Mouse (Mus musculus) limb, embryonic 11.5 days (tissue): ENCODE measurements at regions not wholly inside any gene's neighbourhood (a gene's known extent, or its start where the extent isn't known, plus 50 kb on each side); places are given as distances from the start of the nearest gene placed in this dataset.
A peak's percentile ranks its signal among the peaks of the same experiment; 100 is the strongest.

Source experiments
- ATAC-seq: fragments of 200-750 bp; cut with Nextera tagmentation; 2 replicates; pipeline ENCODE4 v1.8.0; 2017; ENCODE audit warnings: low read depth; ENCODE audit not compliant: insufficient number of reproducible peaks, low FRiP score, low TSS enrichment
- DNase-seq: peaks from one replicate; pipeline ENCODE4 v3.0.0-alpha.2; 2015; ENCODE audit warnings: low spot score
- H3K27ac ChIP-seq: fragments of 300-500 bp; sonication (generic); replicated peaks from 2 replicates; pipeline ENCODE4 v1.5.1; 2014; ENCODE audit warnings: low read depth, mild to moderate bottlenecking, low read length
- H3K27me3 ChIP-seq: fragments of 300-500 bp; sonication (generic); 2 replicates; pipeline ENCODE4 v1.6.1; 2014; ENCODE audit warnings: mild to moderate bottlenecking, low read length, mixed read lengths; ENCODE audit not compliant: control insufficient read depth, insufficient read depth
- H3K36me3 ChIP-seq: fragments of 300-500 bp; sonication (generic); 2 replicates; pipeline ENCODE4 v1.6.1; 2014; ENCODE audit warnings: mild to moderate bottlenecking, low read length, moderate library complexity, mixed read lengths; ENCODE audit not compliant: control insufficient read depth, insufficient read depth
- H3K4me1 ChIP-seq: fragments of 300-500 bp; sonication (generic); 2 replicates; pipeline ENCODE4 v1.6.1; 2014; ENCODE audit warnings: low read length, mixed read lengths; ENCODE audit not compliant: control insufficient read depth, insufficient read depth
- H3K4me2 ChIP-seq: fragments of 300-500 bp; sonication (generic); 2 replicates; pipeline ENCODE4 v1.6.1; 2014; ENCODE audit warnings: low read depth, mild to moderate bottlenecking, moderate library complexity; ENCODE audit not compliant: severe bottlenecking
- H3K4me3 ChIP-seq: fragments of 300-500 bp; sonication (generic); 2 replicates; pipeline ENCODE4 v1.5.1; 2014; ENCODE audit warnings: low read depth, low read length
- H3K9ac ChIP-seq: fragments of 300-500 bp; sonication (generic); 2 replicates; pipeline ENCODE4 v1.6.1; 2014; ENCODE audit warnings: mild to moderate bottlenecking, low read length
- H3K9me3 ChIP-seq: fragments of 300-500 bp; sonication (generic); 2 replicates; pipeline ENCODE4 v1.6.1; 2016; ENCODE audit warnings: low read length; ENCODE audit not compliant: control insufficient read depth
- WGBS: fragments of 180-500 bp; shearing (Covaris S2); extraction: QIAGEN DNeasy Blood & Tissue Kit; methylation state at CpG from one replicate; pipeline ENCODE4 v1.1.7; 2014; 5-methylcytosine and 5-hydroxymethylcytosine counted together

- Histone ChIP-seq H3K36me3 (no peaks in the 10 kb centered on the region), H3K4me1 (peaks cover 4% of the 10 kb centered on the region), H3K9me3 (no peaks in the 10 kb centered on the region), H3K9ac (no peak overlapping the region), H3K27ac (no peak overlapping the region), H3K4me2 (no peak overlapping the region), H3K4me3 (no peak overlapping the region), H3K27me3 (0 out of 2 replicates have a peak, but pooled peaks cover 5% of the 10 kb centered on the region)
- ATAC-seq (no peak), DNase-seq (no peak)
- WGBS: 89% methylated on average over 16 of the region's 16 CpGs
Observed at GRCm38 (mm10) chr5:33521951-33522742, 88.4 kb upstream of the Nkx1-1 start.

- no peak for DNase-seq
- Histone ChIP-seq H3K36me3 (no peaks in the 10 kb centered on the region), H3K27ac (no peak overlapping the region), H3K9me3 (no peaks in the 10 kb centered on the region), H3K4me1 (peaks cover 4% of the 10 kb centered on the region), H3K9ac (no peak overlapping the region), H3K4me2 (no peak overlapping the region), H3K4me3 (no peak overlapping the region), H3K27me3 (no peaks in the 10 kb centered on the region)
- ATAC-seq: no peak
- WGBS: 62% methylated on average over 10 of the region's 10 CpGs
Observed at GRCm38 (mm10) chr5:33520856-33521255, 87.1 kb upstream of the Nkx1-1 start.

- WGBS: 80% methylated on average over 3 of the region's 3 CpGs
- Histone ChIP-seq H3K4me2 (no peak overlapping the region), H3K4me3 (no peak overlapping the region), H3K27ac (no peak overlapping the region), H3K4me1 (peaks cover 4% of the 10 kb centered on the region), H3K9me3 (no peaks in the 10 kb centered on the region), H3K36me3 (no peaks in the 10 kb centered on the region), H3K9ac (no peak overlapping the region), H3K27me3 (no peaks in the 10 kb centered on the region)
- no peak for ATAC-seq
- DNase-seq: no peak
Observed at GRCm38 (mm10) chr5:33519394-33519793, 85.6 kb upstream of the Nkx1-1 start.

- no peak for ATAC-seq
Observed at GRCm38 (mm10) chr5:33518860-33519259, 85.1 kb upstream of the Nkx1-1 start.

GRCm38 (mm10) chr5:33517625-33518024, 83.8 kb upstream of the Nkx1-1 start:
- Histone ChIP-seq H3K9me3 (no peaks in the 10 kb centered on the region), H3K4me3 (no peak overlapping the region), H3K27me3 (peaks cover 2% of the 10 kb centered on the region; the same call in 1 of the 2 replicates), H3K4me2 (no peak overlapping the region), H3K9ac (no peak overlapping the region), H3K36me3 (no peaks in the 10 kb centered on the region), H3K27ac (no peak overlapping the region), H3K4me1 (peaks cover 4% of the 10 kb centered on the region)
- no peak for ATAC-seq
- 68% methylated on average over 8 of the region's 8 CpGs for WGBS
- DNase-seq: no peak

More at GRCm38 (mm10) chr5:33518860-33519259, 85.1 kb upstream of the Nkx1-1 start:
- Histone ChIP-seq H3K9me3 (no peaks in the 10 kb centered on the region), H3K27ac (no peak overlapping the region), H3K27me3 (no peaks in the 10 kb centered on the region), H3K4me3 (no peak overlapping the region), H3K4me2 (no peak overlapping the region), H3K4me1 (peaks cover 4% of the 10 kb centered on the region), H3K9ac (no peak overlapping the region), H3K36me3 (no peaks in the 10 kb centered on the region)
- DNase-seq: no peak
- WGBS: 21% methylated on average over 6 of the region's 6 CpGs

GRCm38 (mm10) chr5:33516211-33516610, 82.4 kb upstream of the Nkx1-1 start:
- DNase-seq (no peak), ATAC-seq (no peak)
- Histone ChIP-seq H3K4me3 (no peak overlapping the region), H3K9me3 (no peaks in the 10 kb centered on the region), H3K9ac (no peak overlapping the region), H3K4me1 (peaks cover 9% of the 10 kb centered on the region), H3K36me3 (no peaks in the 10 kb centered on the region), H3K27ac (no peak overlapping the region), H3K4me2 (no peak overlapping the region), H3K27me3 (peaks cover 5% of the 10 kb centered on the region; the same call in 1 of the 2 replicates)
- WGBS: 89% methylated on average over 3 of the region's 3 CpGs

- Histone ChIP-seq H3K27me3 (peaks cover 8% of the 10 kb centered on the region; the same call in 1 of the 2 replicates), H3K9ac (no peak overlapping the region), H3K27ac (no peak overlapping the region), H3K4me3 (no peak overlapping the region), H3K36me3 (no peaks in the 10 kb centered on the region), H3K4me2 (peak overlapping the region; percentile 5; the same call in 1 of the 2 replicates), H3K9me3 (no peaks in the 10 kb centered on the region), H3K4me1 (peaks cover 5% of the 10 kb centered on the region; the same call in 1 of the 2 replicates)
- ATAC-seq: no peak
- no peak for DNase-seq
- 51% methylated on average over 22 of the region's 22 CpGs for WGBS
Observed at GRCm38 (mm10) chr5:33512253-33512884, 78.6 kb upstream of the Nkx1-1 start.

GRCm38 (mm10) chr5:33511529-33512252, 77.9 kb upstream of the Nkx1-1 start:
- H3K9me3 ChIP-seq: no peaks in the 10 kb centered on the region
- no peak overlapping the region for H3K4me3 ChIP-seq
- H3K36me3 ChIP-seq: no peaks in the 10 kb centered on the region
- H3K27me3 ChIP-seq: peaks cover 8% of the 10 kb centered on the region; the same call in 1 of the 2 replicates
- 31% methylated on average over 25 of the region's 25 CpGs for WGBS
- no peak overlapping the region for H3K27ac ChIP-seq
- peaks cover 8% of the 10 kb centered on the region for H3K4me1 ChIP-seq
- DNase-seq: no peak
- ATAC-seq: no peak
- no peak overlapping the region; the same call in 1 of the 2 replicates for H3K9ac ChIP-seq
- H3K4me2 ChIP-seq: peak overlapping the region; percentile 5
